Mouse (Mus musculus) erythroblast, embryonic 14.5 days (primary cell): ENCODE results near the gene Peli2.

Source experiments
- GATA1 ChIP-seq: IDR thresholded peaks from 2 replicates; pipeline ENCODE4 v1.6.1; 2012; ENCODE audit warnings: low read length, inconsistent platforms, mixed read lengths
- TAL1 ChIP-seq: IDR thresholded peaks from 3 replicates; pipeline ENCODE4 v1.6.1; 2012; ENCODE audit warnings: low read length, inconsistent platforms, mixed read lengths

DNA sequence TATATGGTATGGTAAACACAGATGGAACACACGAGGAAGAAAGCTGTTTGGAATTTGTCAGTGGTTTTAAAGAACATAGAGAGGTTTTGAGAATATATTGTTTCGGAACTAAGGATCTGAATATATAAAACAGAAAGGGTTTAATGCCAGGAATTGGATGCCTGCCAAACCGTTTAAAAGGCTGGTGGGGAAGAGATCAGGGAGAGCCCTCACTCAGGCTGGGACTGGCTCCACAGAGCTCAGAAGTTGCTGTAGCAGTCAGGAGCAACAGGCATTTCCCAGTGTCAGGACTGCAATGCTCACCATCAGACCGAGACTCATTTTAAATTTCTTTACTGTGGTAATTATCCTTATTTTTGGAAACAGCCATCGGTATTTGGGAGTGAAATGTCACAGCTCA lies 76.2 kb downstream of the Peli2 start:
- TF ChIP-seq TAL1 (no peak), GATA1 (no peak)
